Mouse (Mus musculus) C2C12 (cell line): ENCODE results near the gene Flt3. TPM values are rescaled to one million over a fixed set of nuclear protein-coding genes. Genes with fewer than 3 reads are reported as not detected.
A peak's percentile ranks its signal among the peaks of the same experiment; 100 is the strongest.

Experiments used
- H3K27me3 ChIP-seq: one replicate; pipeline ENCODE4 v1.6.1; 2011; ENCODE audit not compliant: control insufficient read depth, insufficient read depth, insufficient read length
- H3K36me3 ChIP-seq: one replicate; pipeline ENCODE4 v1.6.1; 2011; ENCODE audit not compliant: control insufficient read depth, insufficient read depth
- H3K4me3 ChIP-seq: one replicate; pipeline ENCODE4 v1.5.1; 2011; ENCODE audit warnings: mild to moderate bottlenecking, control low read depth; ENCODE audit not compliant: poor library complexity, insufficient read depth, severe bottlenecking
- H3K79me2 ChIP-seq: one replicate; pipeline ENCODE4 v1.6.1; 2011; ENCODE audit not compliant: control insufficient read depth, insufficient read depth
- H3K79me3 ChIP-seq: one replicate; pipeline ENCODE4 v1.6.1; 2011; ENCODE audit warnings: low read depth, control low read depth
- H3ac ChIP-seq: one replicate; pipeline ENCODE3; 2011; ENCODE audit warnings: low read depth; ENCODE audit not compliant: control insufficient read depth, insufficient read length
- CEBPB ChIP-seq: IDR thresholded peaks from one replicate; pipeline ENCODE4 v1.6.1; 2011; ENCODE audit warnings: low read depth, mild to moderate bottlenecking, control low read depth, moderate library complexity
- CTCF ChIP-seq: IDR thresholded peaks from one replicate; pipeline ENCODE4 v1.5.1; 2011; ENCODE audit not compliant: control insufficient read depth, insufficient read depth, insufficient read length
- FOSL1 ChIP-seq: IDR thresholded peaks from one replicate; pipeline ENCODE4 v1.8.0; 2011; ENCODE audit warnings: mild to moderate bottlenecking, low read length; ENCODE audit not compliant: poor library complexity, insufficient read depth, severe bottlenecking
- MAX ChIP-seq: IDR thresholded peaks from one replicate; pipeline ENCODE4 v1.6.1; 2011; ENCODE audit warnings: mild to moderate bottlenecking, control low read depth
- MYOD1 ChIP-seq: IDR thresholded peaks from one replicate; pipeline ENCODE4 v1.6.1; 2011; ENCODE audit warnings: low read depth; ENCODE audit not compliant: control insufficient read depth, insufficient read length
- MYOG ChIP-seq: IDR thresholded peaks from one replicate; pipeline ENCODE4 v1.6.1; 2011; ENCODE audit not compliant: control insufficient read depth, insufficient read length; ENCODE audit errors: extremely low read depth
- USF1 ChIP-seq: IDR thresholded peaks from one replicate; pipeline ENCODE4 v1.6.1; 2011; ENCODE audit warnings: low read depth, mild to moderate bottlenecking, control low read depth, moderate library complexity
- long read RNA-seq, 2 experiments: library from polyadenylated mRNA; unstranded; transcript quantifications; one replicate each; pipeline ENCODE4 v2.0.0; 2019 to 2020
- polyA plus RNA-seq: library from polyadenylated mRNA; unstranded; fragments of >200 nt; fragmentation: generic; extraction: Trizol; gene quantifications from one replicate; pipeline ENCODE4 v1.2.1, GENCODE M21; 2012; ENCODE audit warnings: missing spikeins

Gene Flt3
- 0.01 TPM for polyA plus RNA-seq
- long read RNA-seq, experiment 1 = 0 reads
- long read RNA-seq, experiment 2 = 0 reads

DNA sequence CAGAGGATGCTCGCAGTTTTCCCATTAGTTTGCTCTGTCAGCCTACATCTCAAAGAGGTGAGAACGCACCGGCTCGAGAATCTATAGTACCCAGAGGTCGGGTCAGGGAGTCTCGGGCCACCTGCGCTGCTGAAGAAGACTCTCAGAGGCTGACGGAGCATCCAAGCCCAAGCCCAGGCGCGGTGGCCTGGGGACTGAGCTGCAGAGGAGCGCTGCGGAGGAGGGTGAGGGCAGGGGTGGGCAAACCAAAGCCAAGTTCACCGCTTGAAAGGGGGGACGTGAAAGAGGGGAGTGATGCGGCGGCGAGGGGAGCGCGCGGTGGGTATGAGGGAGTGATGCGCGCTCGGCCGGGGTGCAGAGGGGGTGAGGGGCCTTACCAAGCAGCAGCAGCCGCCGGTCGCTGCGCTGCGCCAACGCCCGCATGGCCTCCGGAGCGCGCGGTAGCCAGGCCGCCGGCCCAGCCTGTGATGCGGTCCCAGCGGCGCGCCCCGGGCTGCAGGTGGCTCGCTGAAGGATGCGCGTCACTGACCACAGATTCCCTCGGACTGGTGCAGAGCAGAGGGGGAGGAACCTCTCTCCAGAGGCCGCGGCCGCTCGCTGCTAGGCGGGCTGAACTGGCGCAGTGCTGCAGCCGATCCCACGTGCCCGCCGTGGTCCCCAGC is at the start of gene Flt3:
Gene Flt3, minus strand, starts transcription at position 647 of the 662 bp plus-strand sequence.
- no peak within 1 kb of the TSS for H3K4me3 ChIP-seq
- H3K36me3 ChIP-seq = no peaks in the 10 kb centered on the region
- no peaks in the 10 kb centered on the region for H3K79me3 ChIP-seq
- no peak for TF ChIP-seq CTCF
- TF ChIP-seq MYOD1 = no peak
- no peak for TF ChIP-seq MYOG
- TF ChIP-seq CEBPB = no peak
- TF ChIP-seq FOSL1 = no peak
- H3ac ChIP-seq = peak within 1 kb of the TSS; percentile 15
- H3K27me3 ChIP-seq = peaks cover 21% of the 10 kb centered on the region
- H3K79me2 ChIP-seq = no peaks in the 10 kb centered on the region

- peaks cover 99% of the 10 kb centered on the region for H3K79me2 ChIP-seq
- no peak for TF ChIP-seq FOSL1
- no peak for TF ChIP-seq MYOG
- no peak for TF ChIP-seq USF1
- no peak for TF ChIP-seq MYOD1
- no peak for TF ChIP-seq CEBPB
- no peak for TF ChIP-seq MAX
- no peak for TF ChIP-seq CTCF
- H3K36me3 ChIP-seq = peaks cover 19% of the 10 kb centered on the region
- H3K79me3 ChIP-seq = peaks cover 70% of the 10 kb centered on the region
- no peaks in the 10 kb centered on the region for H3K27me3 ChIP-seq
- H3K4me3 ChIP-seq = no peak overlapping the region
- no peak overlapping the region for H3ac ChIP-seq
Observed at GRCm38 (mm10) chr5:147448933-147449332, 48.6 kb upstream of the Flt3 start.

- Histone ChIP-seq H3K4me3 (no peak overlapping the region), H3K79me2 (peaks cover 99% of the 10 kb centered on the region), H3K36me3 (peaks cover 15% of the 10 kb centered on the region), H3ac (no peak overlapping the region), H3K27me3 (no peaks in the 10 kb centered on the region), H3K79me3 (peaks cover 74% of the 10 kb centered on the region)
- TF ChIP-seq MYOD1 (no peak), FOSL1 (no peak), CEBPB (no peak), USF1 (no peak), MYOG (no peak), MAX (no peak), CTCF (no peak)
Observed at GRCm38 (mm10) chr5:147448526-147448925, 48.2 kb upstream of the Flt3 start.

DNA sequence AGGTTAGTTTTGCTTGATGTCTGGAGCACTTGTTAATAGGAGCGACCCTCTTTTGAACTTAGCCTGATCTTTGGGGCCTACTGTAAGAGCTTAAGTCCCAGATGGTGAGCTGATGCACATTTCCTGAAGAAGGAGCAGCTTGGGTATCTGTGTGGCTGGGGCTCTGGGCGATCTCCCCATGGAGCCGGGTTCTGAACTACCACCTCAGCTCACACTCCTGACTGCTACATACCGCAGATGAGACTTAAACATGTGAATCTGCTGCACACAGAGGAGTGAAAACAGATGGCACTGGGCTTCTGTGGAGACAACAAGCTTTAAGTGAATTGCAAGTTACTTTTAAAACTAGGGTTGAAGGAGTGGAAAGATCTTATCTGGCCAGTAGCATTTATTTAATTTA is 45.0 kb upstream of the Flt3 start:
- TF ChIP-seq MAX (no peak), CTCF (no peak)

GRCm38 (mm10) chr5:147444757-147445156 is 44.5 kb upstream of the Flt3 start:
- H3K79me2 ChIP-seq = peaks cover 100% of the 10 kb centered on the region
- peaks cover 95% of the 10 kb centered on the region for H3K79me3 ChIP-seq
- no peaks in the 10 kb centered on the region for H3K27me3 ChIP-seq
- no peak overlapping the region for H3ac ChIP-seq
- TF ChIP-seq CEBPB (no peak), MYOG (no peak), MYOD1 (no peak), FOSL1 (no peak), USF1 (no peak)
- H3K36me3 ChIP-seq = peaks cover 7% of the 10 kb centered on the region
- no peak overlapping the region for H3K4me3 ChIP-seq

More for the DNA sequence above, 45.0 kb upstream of the Flt3 start:
- no peak overlapping the region for H3ac ChIP-seq
- H3K27me3 ChIP-seq = no peaks in the 10 kb centered on the region
- peaks cover 94% of the 10 kb centered on the region for H3K79me3 ChIP-seq
- no peak overlapping the region for H3K4me3 ChIP-seq
- peaks cover 100% of the 10 kb centered on the region for H3K79me2 ChIP-seq
- peaks cover 7% of the 10 kb centered on the region for H3K36me3 ChIP-seq

- peaks cover 93% of the 10 kb centered on the region for H3K79me3 ChIP-seq
- TF ChIP-seq MYOD1 = no peak
- TF ChIP-seq MYOG = no peak
- no peak for TF ChIP-seq CTCF
- TF ChIP-seq CEBPB = no peak
- TF ChIP-seq USF1 = no peak
- TF ChIP-seq MAX = no peak
- no peak for TF ChIP-seq FOSL1
- H3K27me3 ChIP-seq = no peaks in the 10 kb centered on the region
- H3K36me3 ChIP-seq = peaks cover 8% of the 10 kb centered on the region
- H3ac ChIP-seq = no peak overlapping the region
- H3K79me2 ChIP-seq = peaks cover 100% of the 10 kb centered on the region
- no peak overlapping the region for H3K4me3 ChIP-seq
Observed at GRCm38 (mm10) chr5:147444298-147444697, 44.0 kb upstream of the Flt3 start.
